Mouse (Mus musculus): ENCODE data around the gene Gpx4. TPM values are rescaled to one million over a fixed set of nuclear protein-coding genes. Genes with fewer than 3 reads are reported as not detected.
"Not testable (repeated sequence)": the region's sequence is repeated elsewhere in the genome, so short reads cannot be mapped to it uniquely, and the experiment has no call there.

The Gpx4 gene
- polyA plus RNA-seq, 1 experiment from 2014 or later = 552 TPM

GRCm38 (mm10) chr10:80036832-80037231, 10.1 kb upstream of the Gpx4 start:
- Histone ChIP-seq H3K36me3 (ENCODE audit: control insufficient read depth, insufficient read depth, low read length) (peaks cover 23% of the 10 kb centered on the region), H3K9me3 (replicated peaks; ENCODE audit: control insufficient read depth, low read length, poor library complexity, severe bottlenecking) (no peaks in the 10 kb centered on the region), H3K4me2 (ENCODE audit: low read length) (no peak overlapping the region), H3K4me3 (ENCODE audit: low read depth, low read length) (no peak overlapping the region), H3K4me1 (ENCODE audit: control insufficient read depth, insufficient read depth, low read length) (peaks cover 16% of the 10 kb centered on the region), H3K27ac (ENCODE audit: low read length) (no peak overlapping the region), H3K27me3 (ENCODE audit: control insufficient read depth, insufficient read depth, low read depth, low read length) (no peaks in the 10 kb centered on the region), H3K9ac (ENCODE audit: low read depth, low read length) (no peak overlapping the region)
- ATAC-seq = no peak
- 94% methylated on average over 13 of the region's 13 CpGs for WGBS

- peak within 1 kb of the TSS; percentile 80 for H3K9ac ChIP-seq (ENCODE audit: low read depth, low read length)
- H3K9me3 ChIP-seq (replicated peaks; ENCODE audit: control insufficient read depth, low read length, poor library complexity, severe bottlenecking) = no peaks in the 10 kb centered on the region
- no peaks in the 10 kb centered on the region for H3K27me3 ChIP-seq (ENCODE audit: control insufficient read depth, insufficient read depth, low read depth, low read length)
- H3K36me3 ChIP-seq (ENCODE audit: control insufficient read depth, insufficient read depth, low read length) = peaks cover 23% of the 10 kb centered on the region
- H3K27ac ChIP-seq (ENCODE audit: low read length) = peak within 1 kb of the TSS; percentile 60
- peak; percentile 97 for ATAC-seq
- H3K4me2 ChIP-seq (ENCODE audit: low read length) = peak within 1 kb of the TSS; percentile 71
- H3K4me1 ChIP-seq (ENCODE audit: control insufficient read depth, insufficient read depth, low read length) = peaks cover 16% of the 10 kb centered on the region
- under 1% methylated on average over 40 of the region's 40 CpGs for WGBS
- H3K4me3 ChIP-seq (ENCODE audit: low read depth, low read length) = peak within 1 kb of the TSS; percentile 65
These were observed 7.4 kb upstream of the Gpx4 start, which contains the start of gene Polr2e for GRCm38 (mm10) chr10:80039559-80039979. TSS of gene Polr2e (minus strand) at chr10:80039795.

DNA sequence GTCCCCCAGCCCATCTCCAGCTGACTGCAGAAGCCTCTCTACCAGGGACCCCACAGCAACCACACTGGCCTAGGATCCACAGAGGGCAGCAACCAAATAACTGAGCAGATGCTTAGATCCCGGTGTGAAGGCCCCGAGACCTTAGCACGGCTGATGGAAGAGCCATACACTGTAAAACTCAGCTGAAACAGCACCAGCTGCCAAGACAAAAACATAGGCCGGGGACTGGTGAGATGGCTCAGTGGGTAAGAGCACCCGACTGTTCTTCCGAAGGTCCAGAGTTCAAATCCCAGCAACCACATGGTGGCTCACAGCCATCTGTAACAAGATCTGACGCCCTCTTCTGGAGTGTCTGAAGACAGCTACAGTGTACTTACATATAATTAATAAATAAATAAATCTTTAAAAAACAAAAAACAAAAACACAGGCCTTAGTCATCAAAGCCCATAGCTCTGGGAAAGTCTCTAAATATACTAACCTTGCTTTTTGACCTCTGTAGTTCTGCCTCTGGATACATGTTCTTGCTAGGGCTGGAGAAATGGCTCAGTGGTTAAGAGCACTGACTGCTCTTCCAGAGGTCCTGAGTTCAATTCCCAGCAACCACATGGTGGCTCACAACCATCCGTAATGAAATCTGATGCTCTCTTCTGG, 5.4 kb upstream of the Gpx4 start:
- not testable (repeated sequence) for H3K9ac ChIP-seq (ENCODE audit: low read depth, low read length); H3K27ac ChIP-seq (ENCODE audit: low read length); H3K9me3 ChIP-seq (replicated peaks; ENCODE audit: control insufficient read depth, low read length, poor library complexity, severe bottlenecking); H3K4me2 ChIP-seq (ENCODE audit: low read length); ATAC-seq; H3K27me3 ChIP-seq (ENCODE audit: control insufficient read depth, insufficient read depth, low read depth, low read length); H3K4me3 ChIP-seq (ENCODE audit: low read depth, low read length); H3K36me3 ChIP-seq (ENCODE audit: control insufficient read depth, insufficient read depth, low read length)
- peaks cover 16% of the 10 kb centered on the region for H3K4me1 ChIP-seq (ENCODE audit: control insufficient read depth, insufficient read depth, low read length)
- 79% methylated on average over 8 of the region's 8 CpGs for WGBS

GRCm38 (mm10) chr10:80044087-80044486, 2.9 kb upstream of the Gpx4 start:
- Histone ChIP-seq H3K27me3 (ENCODE audit: control insufficient read depth, insufficient read depth, low read depth, low read length) (no peaks in the 10 kb centered on the region), H3K4me3 (ENCODE audit: low read depth, low read length) (no peak overlapping the region), H3K36me3 (ENCODE audit: control insufficient read depth, insufficient read depth, low read length) (no peaks in the 10 kb centered on the region), H3K4me1 (ENCODE audit: control insufficient read depth, insufficient read depth, low read length) (no peaks in the 10 kb centered on the region; the same call in 1 of the 2 replicates), H3K9me3 (replicated peaks; ENCODE audit: control insufficient read depth, low read length, poor library complexity, severe bottlenecking) (no peaks in the 10 kb centered on the region), H3K9ac (ENCODE audit: low read depth, low read length) (no peak overlapping the region), H3K27ac (ENCODE audit: low read length) (0 out of 2 replicates have a peak overlapping the region, but pooled peaks have one; percentile 25), H3K4me2 (ENCODE audit: low read length) (no peak overlapping the region)
- 27% methylated on average over 4 of the region's 4 CpGs for WGBS
- ATAC-seq = no peak

- not testable (repeated sequence) for H3K4me3 ChIP-seq (ENCODE audit: low read depth, low read length); ATAC-seq
- 89% methylated on average over 2 of the region's 4 CpGs for WGBS
These were observed 1.6 kb upstream of the Gpx4 start for GRCm38 (mm10) chr10:80045364-80045763.

GRCm38 (mm10) chr10:80045766-80046165, 1.2 kb upstream of the Gpx4 start:
- Histone ChIP-seq H3K9ac (ENCODE audit: low read depth, low read length) (no peak overlapping the region), H3K4me3 (ENCODE audit: low read depth, low read length) (no peak overlapping the region), H3K4me1 (ENCODE audit: control insufficient read depth, insufficient read depth, low read length) (no peaks in the 10 kb centered on the region), H3K27ac (ENCODE audit: low read length) (no peak overlapping the region), H3K36me3 (ENCODE audit: control insufficient read depth, insufficient read depth, low read length) (no peaks in the 10 kb centered on the region), H3K9me3 (replicated peaks; ENCODE audit: control insufficient read depth, low read length, poor library complexity, severe bottlenecking) (no peaks in the 10 kb centered on the region), H3K27me3 (ENCODE audit: control insufficient read depth, insufficient read depth, low read depth, low read length) (no peaks in the 10 kb centered on the region), H3K4me2 (ENCODE audit: low read length) (no peak overlapping the region)
- WGBS = 69% methylated on average over 5 of the region's 5 CpGs
- no peak for ATAC-seq

More at GRCm38 (mm10) chr10:80045364-80045763, 1.6 kb upstream of the Gpx4 start:
- not testable (repeated sequence) for H3K4me1 ChIP-seq (ENCODE audit: control insufficient read depth, insufficient read depth, low read length); H3K4me2 ChIP-seq (ENCODE audit: low read length); H3K36me3 ChIP-seq (ENCODE audit: control insufficient read depth, insufficient read depth, low read length); H3K27me3 ChIP-seq (ENCODE audit: control insufficient read depth, insufficient read depth, low read depth, low read length); H3K9me3 ChIP-seq (replicated peaks; ENCODE audit: control insufficient read depth, low read length, poor library complexity, severe bottlenecking); H3K27ac ChIP-seq (ENCODE audit: low read length); H3K9ac ChIP-seq (ENCODE audit: low read depth, low read length)

DNA sequence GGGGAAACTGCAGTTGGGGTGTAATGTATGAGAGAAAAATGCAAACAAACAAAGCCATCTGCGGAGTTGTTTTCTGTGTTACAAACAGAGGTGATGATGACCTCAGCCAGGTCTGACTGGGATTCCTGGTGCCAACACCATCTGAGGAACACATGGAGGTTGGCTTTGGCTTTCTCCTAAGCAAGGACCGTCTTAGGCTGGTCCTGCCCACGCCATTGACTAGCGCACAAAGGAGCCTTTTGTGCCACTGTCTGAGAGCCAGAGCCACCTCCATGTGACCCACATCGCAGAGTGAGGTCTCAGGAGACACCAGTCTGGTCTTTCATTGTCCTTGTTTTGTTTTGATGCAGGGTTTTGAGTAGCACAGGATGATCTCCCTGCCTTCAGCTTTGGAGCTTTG, 1.4 kb downstream of the Gpx4 start:
- Histone ChIP-seq H3K27ac (ENCODE audit: low read length) (no peak overlapping the region), H3K27me3 (ENCODE audit: control insufficient read depth, insufficient read depth, low read depth, low read length) (no peaks in the 10 kb centered on the region), H3K9me3 (replicated peaks; ENCODE audit: control insufficient read depth, low read length, poor library complexity, severe bottlenecking) (no peaks in the 10 kb centered on the region), H3K4me3 (ENCODE audit: low read depth, low read length) (no peak overlapping the region), H3K4me2 (ENCODE audit: low read length) (no peak overlapping the region), H3K36me3 (ENCODE audit: control insufficient read depth, insufficient read depth, low read length) (no peaks in the 10 kb centered on the region), H3K4me1 (ENCODE audit: control insufficient read depth, insufficient read depth, low read length) (peaks cover 2% of the 10 kb centered on the region; the same call in 1 of the 2 replicates), H3K9ac (ENCODE audit: low read depth, low read length) (no peak overlapping the region)
- 10% methylated on average over 5 of the region's 5 CpGs for WGBS
- no peak for ATAC-seq

GRCm38 (mm10) chr10:80048834-80049233, 1.9 kb downstream of the Gpx4 start:
- WGBS = 69% methylated on average over 3 of the region's 3 CpGs
- Histone ChIP-seq H3K4me1 (ENCODE audit: control insufficient read depth, insufficient read depth, low read length) (peaks cover 2% of the 10 kb centered on the region; the same call in 1 of the 2 replicates), H3K27me3 (ENCODE audit: control insufficient read depth, insufficient read depth, low read depth, low read length) (no peaks in the 10 kb centered on the region), H3K9me3 (replicated peaks; ENCODE audit: control insufficient read depth, low read length, poor library complexity, severe bottlenecking) (no peaks in the 10 kb centered on the region), H3K4me3 (ENCODE audit: low read depth, low read length) (no peak overlapping the region), H3K9ac (ENCODE audit: low read depth, low read length) (no peak overlapping the region), H3K27ac (ENCODE audit: low read length) (no peak overlapping the region), H3K4me2 (ENCODE audit: low read length) (no peak overlapping the region), H3K36me3 (ENCODE audit: control insufficient read depth, insufficient read depth, low read length) (no peaks in the 10 kb centered on the region)
- ATAC-seq = no peak

DNA sequence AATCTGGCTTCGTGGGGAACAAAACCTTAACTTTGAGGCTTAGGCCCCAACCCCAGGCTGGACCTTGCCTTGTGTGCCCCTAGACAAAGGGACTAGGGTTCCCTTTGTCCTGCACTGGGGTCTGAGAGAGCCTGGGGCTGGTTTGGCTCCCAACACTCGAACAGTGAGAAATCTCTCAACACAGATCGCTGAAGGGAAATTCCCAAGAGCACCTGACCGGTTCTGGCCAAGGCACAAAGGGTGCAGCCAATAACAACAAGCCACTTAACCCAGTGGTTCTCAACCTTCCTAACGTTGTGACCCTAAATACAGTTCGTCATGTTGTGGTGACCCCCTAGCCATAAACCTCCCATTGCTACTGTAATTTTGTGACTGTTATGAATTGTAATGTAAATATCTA, 3.3 kb downstream of the Gpx4 start:
- Histone ChIP-seq H3K9me3 (replicated peaks; ENCODE audit: control insufficient read depth, low read length, poor library complexity, severe bottlenecking) (no peaks in the 10 kb centered on the region), H3K4me2 (ENCODE audit: low read length) (no peak overlapping the region), H3K4me3 (ENCODE audit: low read depth, low read length) (no peak overlapping the region), H3K9ac (ENCODE audit: low read depth, low read length) (no peak overlapping the region), H3K27me3 (ENCODE audit: control insufficient read depth, insufficient read depth, low read depth, low read length) (no peaks in the 10 kb centered on the region), H3K36me3 (ENCODE audit: control insufficient read depth, insufficient read depth, low read length) (no peaks in the 10 kb centered on the region), H3K27ac (ENCODE audit: low read length) (no peak overlapping the region), H3K4me1 (ENCODE audit: control insufficient read depth, insufficient read depth, low read length) (peaks cover 10% of the 10 kb centered on the region)
- ATAC-seq = no peak
- 13% methylated on average over 6 of the region's 6 CpGs for WGBS
